Mouse (Mus musculus): Measurements from ENCODE around the gene Nrl. TPM values are rescaled to one million over a fixed set of nuclear protein-coding genes. Genes with fewer than 3 reads are reported as not detected.

The Nrl gene
- polyA plus RNA-seq, 1 experiment from 2014 or later = not detected

DNA sequence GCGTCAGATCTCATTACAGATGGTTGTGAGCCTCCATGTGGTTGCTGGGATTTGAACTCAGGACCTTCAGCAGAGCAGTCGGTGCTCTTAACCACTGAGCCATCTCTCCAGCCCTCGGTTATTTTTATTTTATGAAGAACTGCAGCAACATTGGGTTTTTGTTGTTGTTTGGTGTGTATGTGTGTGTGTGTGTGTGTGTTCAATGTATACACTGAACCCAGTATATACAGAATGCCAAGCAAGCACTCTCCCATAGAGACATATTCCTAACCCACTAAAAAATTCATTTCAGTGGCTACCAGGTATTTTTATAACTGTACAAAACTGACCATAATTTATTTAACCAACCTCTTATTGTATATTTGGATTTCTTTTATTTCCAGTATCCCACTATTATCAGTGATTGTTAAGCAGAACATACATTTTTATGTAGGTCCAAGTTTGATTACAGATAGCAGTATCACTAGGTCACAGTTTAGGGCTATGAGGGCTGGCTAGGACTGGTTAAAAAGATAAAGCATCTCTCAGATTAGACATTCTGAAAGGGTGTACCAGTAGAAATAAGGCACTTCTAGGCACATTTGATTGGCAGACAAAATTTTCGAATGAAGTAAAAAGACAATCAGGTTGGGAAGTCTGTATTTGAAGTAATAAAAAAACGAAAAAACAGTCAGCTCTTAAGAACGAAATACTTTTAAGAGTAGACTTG, 34.1 kb upstream of the Nrl start:
- peak overlapping the region; percentile 60 for H3K4me3 ChIP-seq (ENCODE audit: low read depth, low read length)
- H3K9me3 ChIP-seq (ENCODE audit: control insufficient read depth, low read length) = no peaks in the 10 kb centered on the region
- H3K27me3 ChIP-seq (replicated peaks; ENCODE audit: control insufficient read depth, insufficient read depth, low read length) = no peaks in the 10 kb centered on the region
- ATAC-seq (replicated peaks; ENCODE audit: low FRiP score, low TSS enrichment, low read depth) (no peak), DNase-seq (ENCODE audit: low spot score) (no peak)
- WGBS = 54% methylated on average over 6 of the region's 6 CpGs
- H3K4me1 ChIP-seq (replicated peaks; ENCODE audit: control insufficient read depth, insufficient read depth, low read length) = peaks cover 20% of the 10 kb centered on the region
- H3K36me3 ChIP-seq (ENCODE audit: control insufficient read depth, insufficient read depth, low read length) = peaks cover 13% of the 10 kb centered on the region
- peak overlapping the region; percentile 83 for H3K4me2 ChIP-seq (ENCODE audit: low read length)
- peak overlapping the region; percentile 58 for H3K9ac ChIP-seq (ENCODE audit: low read length)
- peak overlapping the region; percentile 92; the same call in 1 of the 2 replicates for H3K27ac ChIP-seq (ENCODE audit: low read depth)

DNA sequence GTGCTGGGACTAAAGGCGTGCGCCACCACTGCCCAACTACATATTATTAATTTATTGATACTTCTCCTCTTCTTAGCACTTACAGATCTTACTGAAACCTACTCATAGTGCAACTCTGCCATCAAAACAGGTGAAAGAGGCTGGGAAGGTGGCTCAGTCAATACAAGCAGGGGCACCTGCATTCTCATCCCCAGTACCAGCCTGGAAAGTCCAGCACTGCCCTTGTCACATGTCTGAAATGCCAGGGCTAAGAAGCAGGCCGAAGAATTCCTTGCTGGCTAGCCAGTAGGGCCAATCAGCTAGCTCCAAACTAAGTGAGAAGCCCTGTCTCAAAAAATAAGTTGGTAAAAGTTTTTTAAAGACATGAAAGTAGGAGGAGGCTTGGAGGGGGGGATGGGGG, 32.8 kb upstream of the Nrl start:
- ATAC-seq (replicated peaks; ENCODE audit: low FRiP score, low TSS enrichment, low read depth) (no peak), DNase-seq (ENCODE audit: low spot score) (no peak)
- Histone ChIP-seq H3K4me2 (ENCODE audit: low read length) (no peak overlapping the region), H3K27ac (ENCODE audit: low read depth) (no peak overlapping the region), H3K36me3 (ENCODE audit: control insufficient read depth, insufficient read depth, low read length) (no peaks in the 10 kb centered on the region), H3K4me3 (ENCODE audit: low read depth, low read length) (no peak overlapping the region), H3K9ac (ENCODE audit: low read length) (no peak overlapping the region), H3K27me3 (replicated peaks; ENCODE audit: control insufficient read depth, insufficient read depth, low read length) (no peaks in the 10 kb centered on the region), H3K4me1 (replicated peaks; ENCODE audit: control insufficient read depth, insufficient read depth, low read length) (peaks cover 20% of the 10 kb centered on the region), H3K9me3 (ENCODE audit: control insufficient read depth, low read length) (no peaks in the 10 kb centered on the region)
- 86% methylated on average over 3 of the region's 3 CpGs for WGBS

DNA sequence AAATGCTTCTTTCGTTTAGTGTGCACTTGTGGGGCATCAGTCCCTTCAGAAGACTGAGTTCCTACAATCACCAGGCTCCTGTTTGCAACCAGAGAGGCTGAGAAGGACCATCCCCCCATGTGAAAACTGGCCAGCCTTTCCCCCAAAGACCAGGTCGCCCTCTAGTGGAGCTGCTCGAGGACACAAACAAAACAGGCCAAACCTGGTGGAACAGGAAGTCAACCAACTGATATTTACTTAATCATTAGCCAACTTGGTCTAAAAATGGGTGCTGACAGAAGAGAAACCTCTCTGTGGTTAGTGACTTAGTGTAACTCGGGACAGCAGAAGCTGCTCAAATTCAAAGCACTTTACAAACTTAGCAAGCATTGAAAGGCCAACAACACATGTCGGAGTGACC, 32.2 kb upstream of the Nrl start:
- H3K4me3 ChIP-seq (ENCODE audit: low read depth, low read length) = no peak overlapping the region
- WGBS = 28% methylated on average over 5 of the region's 5 CpGs
- no peaks in the 10 kb centered on the region for H3K9me3 ChIP-seq (ENCODE audit: control insufficient read depth, low read length)
- no peak overlapping the region for H3K4me2 ChIP-seq (ENCODE audit: low read length)
- DNase-seq (ENCODE audit: low spot score) = peak; percentile 84
- no peaks in the 10 kb centered on the region for H3K36me3 ChIP-seq (ENCODE audit: control insufficient read depth, insufficient read depth, low read length)
- H3K4me1 ChIP-seq (replicated peaks; ENCODE audit: control insufficient read depth, insufficient read depth, low read length) = peaks cover 20% of the 10 kb centered on the region
- 0 out of 2 replicates have a peak overlapping the region, but pooled peaks have one; percentile 43 for H3K27ac ChIP-seq (ENCODE audit: low read depth)
- no peak for ATAC-seq (replicated peaks; ENCODE audit: low FRiP score, low TSS enrichment, low read depth)
- H3K27me3 ChIP-seq (replicated peaks; ENCODE audit: control insufficient read depth, insufficient read depth, low read length) = no peaks in the 10 kb centered on the region
- no peak overlapping the region for H3K9ac ChIP-seq (ENCODE audit: low read length)

- ATAC-seq (replicated peaks; ENCODE audit: low FRiP score, low TSS enrichment, low read depth) (no peak), DNase-seq (ENCODE audit: low spot score) (no peak)
- Histone ChIP-seq H3K4me2 (ENCODE audit: low read length) (no peak overlapping the region), H3K27ac (ENCODE audit: low read depth) (no peak overlapping the region), H3K4me1 (replicated peaks; ENCODE audit: control insufficient read depth, insufficient read depth, low read length) (0 out of 2 replicates have a peak, but pooled peaks cover 10% of the 10 kb centered on the region), H3K9ac (ENCODE audit: low read length) (no peak overlapping the region), H3K4me3 (ENCODE audit: low read depth, low read length) (no peak overlapping the region), H3K36me3 (ENCODE audit: control insufficient read depth, insufficient read depth, low read length) (no peaks in the 10 kb centered on the region), H3K9me3 (ENCODE audit: control insufficient read depth, low read length) (no peaks in the 10 kb centered on the region), H3K27me3 (replicated peaks; ENCODE audit: control insufficient read depth, insufficient read depth, low read length) (no peaks in the 10 kb centered on the region)
- 79% methylated on average over 3 of the region's 3 CpGs for WGBS
Measured at GRCm38 (mm10) chr14:55555788-55556187, 31.0 kb upstream of the Nrl start.

GRCm38 (mm10) chr14:55554635-55555034, 29.9 kb upstream of the Nrl start:
- no peak for ATAC-seq (replicated peaks; ENCODE audit: low FRiP score, low TSS enrichment, low read depth)
- no peak overlapping the region for H3K9ac ChIP-seq (ENCODE audit: low read length)
- peaks cover 8% of the 10 kb centered on the region for H3K36me3 ChIP-seq (ENCODE audit: control insufficient read depth, insufficient read depth, low read length)
- DNase-seq (ENCODE audit: low spot score) = no peak
- no peaks in the 10 kb centered on the region for H3K27me3 ChIP-seq (replicated peaks; ENCODE audit: control insufficient read depth, insufficient read depth, low read length)
- H3K9me3 ChIP-seq (ENCODE audit: control insufficient read depth, low read length) = no peaks in the 10 kb centered on the region
- no peak overlapping the region for H3K27ac ChIP-seq (ENCODE audit: low read depth)
- 0 out of 2 replicates have a peak, but pooled peaks cover 10% of the 10 kb centered on the region for H3K4me1 ChIP-seq (replicated peaks; ENCODE audit: control insufficient read depth, insufficient read depth, low read length)
- H3K4me2 ChIP-seq (ENCODE audit: low read length) = no peak overlapping the region
- no peak overlapping the region for H3K4me3 ChIP-seq (ENCODE audit: low read depth, low read length)

DNA sequence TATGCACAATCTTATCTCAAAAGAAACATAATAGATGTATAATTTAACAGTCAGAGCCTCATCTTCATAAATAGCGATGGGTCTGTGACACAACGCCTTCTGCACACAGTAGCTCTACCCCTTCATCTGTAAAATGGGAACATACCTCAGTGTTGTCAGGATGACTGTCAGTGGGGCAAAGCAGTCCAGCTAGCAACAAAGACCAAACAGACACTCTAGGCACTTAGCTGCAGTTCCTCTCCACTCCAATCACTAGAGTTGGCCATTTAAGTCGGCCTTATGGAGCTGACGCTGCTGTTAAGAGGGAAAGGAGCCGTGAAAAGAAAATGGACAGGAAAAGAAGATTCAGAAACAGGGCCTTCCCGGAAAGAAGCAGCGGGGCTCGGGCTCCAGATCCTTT, 27.0 kb upstream of the Nrl start:
- Histone ChIP-seq H3K4me3 (ENCODE audit: low read depth, low read length) (no peak overlapping the region), H3K27me3 (replicated peaks; ENCODE audit: control insufficient read depth, insufficient read depth, low read length) (no peaks in the 10 kb centered on the region), H3K9me3 (ENCODE audit: control insufficient read depth, low read length) (no peaks in the 10 kb centered on the region), H3K36me3 (ENCODE audit: control insufficient read depth, insufficient read depth, low read length) (peaks cover 36% of the 10 kb centered on the region), H3K9ac (ENCODE audit: low read length) (no peak overlapping the region), H3K4me1 (replicated peaks; ENCODE audit: control insufficient read depth, insufficient read depth, low read length) (no peaks in the 10 kb centered on the region), H3K4me2 (ENCODE audit: low read length) (no peak overlapping the region), H3K27ac (ENCODE audit: low read depth) (no peak overlapping the region)
- no peak for DNase-seq (ENCODE audit: low spot score)
- 90% methylated on average over 8 of the region's 8 CpGs for WGBS
- no peak for ATAC-seq (replicated peaks; ENCODE audit: low FRiP score, low TSS enrichment, low read depth)

- H3K27me3 ChIP-seq (replicated peaks; ENCODE audit: control insufficient read depth, insufficient read depth, low read length) = no peaks in the 10 kb centered on the region
- DNase-seq (ENCODE audit: low spot score) (no peak), ATAC-seq (replicated peaks; ENCODE audit: low FRiP score, low TSS enrichment, low read depth) (no peak)
- no peak overlapping the region for H3K4me2 ChIP-seq (ENCODE audit: low read length)
- H3K36me3 ChIP-seq (ENCODE audit: control insufficient read depth, insufficient read depth, low read length) = peaks cover 41% of the 10 kb centered on the region
- H3K4me1 ChIP-seq (replicated peaks; ENCODE audit: control insufficient read depth, insufficient read depth, low read length) = no peaks in the 10 kb centered on the region
- H3K9me3 ChIP-seq (ENCODE audit: control insufficient read depth, low read length) = no peaks in the 10 kb centered on the region
- no peak overlapping the region for H3K9ac ChIP-seq (ENCODE audit: low read length)
- no peak overlapping the region for H3K27ac ChIP-seq (ENCODE audit: low read depth)
- 65% methylated on average over 5 of the region's 5 CpGs for WGBS
- H3K4me3 ChIP-seq (ENCODE audit: low read depth, low read length) = no peak overlapping the region
Measured at GRCm38 (mm10) chr14:55551347-55551746, 26.6 kb upstream of the Nrl start.

DNA sequence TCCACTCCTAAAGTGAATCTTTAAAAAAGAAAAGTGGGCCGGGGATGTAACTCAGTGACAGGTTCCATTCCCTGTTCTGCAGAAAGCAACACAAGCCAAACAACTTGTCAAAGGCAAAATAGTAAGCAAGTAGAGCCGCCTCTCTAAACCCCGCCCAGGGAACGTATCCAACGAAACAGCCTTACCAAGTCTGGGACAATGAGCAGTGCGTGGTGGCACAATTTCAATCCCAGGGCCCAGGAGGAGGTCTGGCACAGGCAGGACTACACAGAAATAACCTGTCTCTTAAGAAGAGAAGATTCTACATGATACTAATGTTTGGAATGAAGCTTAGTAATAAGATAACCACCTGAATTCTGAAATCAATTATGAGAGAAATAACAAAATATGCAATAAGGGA, 25.4 kb upstream of the Nrl start:
- H3K27me3 ChIP-seq (replicated peaks; ENCODE audit: control insufficient read depth, insufficient read depth, low read length) = no peaks in the 10 kb centered on the region
- no peak overlapping the region for H3K4me2 ChIP-seq (ENCODE audit: low read length)
- peaks cover 52% of the 10 kb centered on the region for H3K36me3 ChIP-seq (ENCODE audit: control insufficient read depth, insufficient read depth, low read length)
- no peaks in the 10 kb centered on the region for H3K9me3 ChIP-seq (ENCODE audit: control insufficient read depth, low read length)
- ATAC-seq (replicated peaks; ENCODE audit: low FRiP score, low TSS enrichment, low read depth) (no peak), DNase-seq (ENCODE audit: low spot score) (no peak)
- H3K4me3 ChIP-seq (ENCODE audit: low read depth, low read length) = no peak overlapping the region
- H3K9ac ChIP-seq (ENCODE audit: low read length) = no peak overlapping the region
- H3K4me1 ChIP-seq (replicated peaks; ENCODE audit: control insufficient read depth, insufficient read depth, low read length) = no peaks in the 10 kb centered on the region
- WGBS = 87% methylated on average over 6 of the region's 6 CpGs
- no peak overlapping the region for H3K27ac ChIP-seq (ENCODE audit: low read depth)

DNA sequence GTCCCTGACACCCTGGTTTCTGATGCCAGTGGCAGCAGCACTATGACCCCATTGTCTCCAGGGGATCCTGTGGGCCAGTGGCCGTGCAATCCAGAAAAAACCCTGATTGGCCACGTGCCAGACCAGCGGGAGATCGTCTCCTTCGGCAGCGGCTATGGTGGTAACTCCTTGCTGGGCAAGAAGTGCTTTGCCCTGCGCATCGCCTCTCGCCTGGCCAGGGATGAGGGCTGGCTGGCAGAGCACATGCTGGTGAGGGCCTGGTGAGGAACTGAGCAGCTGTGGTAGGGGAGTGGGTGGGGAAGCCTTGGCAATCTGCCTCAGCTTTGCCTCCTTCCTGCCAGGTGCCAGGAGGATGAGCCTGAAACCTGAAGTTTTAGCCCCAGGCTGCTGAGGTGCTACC, 19.6 kb upstream of the Nrl start:
- ATAC-seq (replicated peaks; ENCODE audit: low FRiP score, low TSS enrichment, low read depth) = no peak
- 80% methylated on average over 9 of the region's 9 CpGs for WGBS
- Histone ChIP-seq H3K27me3 (replicated peaks; ENCODE audit: control insufficient read depth, insufficient read depth, low read length) (no peaks in the 10 kb centered on the region), H3K36me3 (ENCODE audit: control insufficient read depth, insufficient read depth, low read length) (peaks cover 66% of the 10 kb centered on the region), H3K4me3 (ENCODE audit: low read depth, low read length) (no peak overlapping the region), H3K9me3 (ENCODE audit: control insufficient read depth, low read length) (no peaks in the 10 kb centered on the region), H3K27ac (ENCODE audit: low read depth) (no peak overlapping the region), H3K4me1 (replicated peaks; ENCODE audit: control insufficient read depth, insufficient read depth, low read length) (peaks cover 8% of the 10 kb centered on the region), H3K4me2 (ENCODE audit: low read length) (no peak overlapping the region), H3K9ac (ENCODE audit: low read length) (no peak overlapping the region)
- DNase-seq (ENCODE audit: low spot score) = no peak
